Mouse (Mus musculus) left cerebral cortex, postnatal 25 days (tissue): Measurements from ENCODE around the gene Map1lc3b. TPM values are rescaled to one million over a fixed set of nuclear protein-coding genes. Genes with fewer than 3 reads are reported as not detected.

ENCODE experiments used
- total RNA-seq, 2 experiments: library from RNA; stranded (reverse); gene quantifications; 2 replicates each; pipeline ENCODE4 v1.2.3; 2021

Map1lc3b gene
- total RNA-seq, 2 experiments from 2014 or later: 180 to 191 TPM

Other genes starting within 250 kb of the Map1lc3b start
- not detected for gene 1700018B08Rik, start 46.0 kb upstream of the Map1lc3b start, total RNA-seq
- 10 to 100 TPM; 90.3 to 91.6 TPM for gene Fbxo31, start 11.6 kb upstream of the Map1lc3b start, total RNA-seq
- gene Zcchc14, start 62.5 kb downstream of the Map1lc3b start, total RNA-seq: 10 to 100 TPM; 63.2 to 71.9 TPM
- gene Jph3, start 139.3 kb downstream of the Map1lc3b start, total RNA-seq: 100 to 1,000 TPM; 254 to 260 TPM
- 10 to 100 TPM; 28.0 to 28.1 TPM for gene Klhdc4, start 239.2 kb downstream of the Map1lc3b start, total RNA-seq